Mouse (Mus musculus) C2C12 (cell line): ENCODE results near the gene Bicc1.

Experiments used
- CTCF ChIP-seq: IDR thresholded peaks from one replicate; pipeline ENCODE4 v1.5.1; 2011; ENCODE audit not compliant: control insufficient read depth, insufficient read depth, insufficient read length
- USF1 ChIP-seq: IDR thresholded peaks from one replicate; pipeline ENCODE4 v1.6.1; 2011; ENCODE audit warnings: low read depth, mild to moderate bottlenecking, control low read depth, moderate library complexity

GRCm38 (mm10) chr10:71153138-71153537, 6.4 kb downstream of the Bicc1 start:
- TF ChIP-seq CTCF, result no peak
- TF ChIP-seq USF1, result no peak
